Mouse (Mus musculus) thymus, adult 2 months (tissue): ENCODE measurements around the gene Slc22a17. TPM values are rescaled to one million over a fixed set of nuclear protein-coding genes. Genes with fewer than 3 reads are reported as not detected.

Experiments
- DNase-seq: peaks from one replicate; pipeline ENCODE4 v3.0.0; 2021
- H3K27ac ChIP-seq: fragments of 200-500 bp; 2 replicates; pipeline ENCODE4 v1.5.1; 2012; ENCODE audit warnings: low read length, control low read depth; ENCODE audit not compliant: control insufficient read depth, insufficient read depth
- H3K27me3 ChIP-seq: fragments of 200-500 bp; 2 replicates; pipeline ENCODE4 v1.6.1; 2012; ENCODE audit warnings: mild to moderate bottlenecking, low read length, moderate library complexity, mixed read lengths; ENCODE audit not compliant: control insufficient read depth, insufficient read depth
- H3K36me3 ChIP-seq: fragments of 200-500 bp; 2 replicates; pipeline ENCODE4 v1.6.1; 2012; ENCODE audit warnings: mild to moderate bottlenecking, low read length, moderate library complexity; ENCODE audit not compliant: control insufficient read depth, insufficient read depth
- H3K4me1 ChIP-seq: fragments of 200-500 bp; replicated peaks from 2 replicates; pipeline ENCODE4 v1.6.1; 2012; ENCODE audit warnings: low read length; ENCODE audit not compliant: control insufficient read depth, insufficient read depth
- H3K4me3 ChIP-seq: fragments of 200-500 bp; 2 replicates; pipeline ENCODE4 v1.5.1; 2012; ENCODE audit warnings: mild to moderate bottlenecking, low read length, control low read depth, moderate library complexity; ENCODE audit not compliant: control insufficient read depth, insufficient read depth
- CTCF ChIP-seq: fragments of 200-500 bp; IDR thresholded peaks from 2 replicates; pipeline ENCODE4 v1.5.1; 2012; ENCODE audit warnings: mild to moderate bottlenecking, control low read depth, low read length, moderate library complexity, borderline replicate concordance; ENCODE audit not compliant: control insufficient read depth, poor library complexity, insufficient read depth; ENCODE audit errors: extremely low read depth
- POLR2A ChIP-seq: fragments of 200-500 bp; IDR thresholded peaks from 2 replicates; pipeline ENCODE4 v1.6.1; 2012; ENCODE audit warnings: mild to moderate bottlenecking, low read length, control low read depth, moderate library complexity; ENCODE audit not compliant: control insufficient read depth, poor library complexity, insufficient read depth; ENCODE audit errors: extremely low read depth
- WGBS: fragments of 180-500 bp; shearing (Covaris S2); methylation state at CpG from one replicate; pipeline ENCODE4 v1.1.7; 2018; 5-methylcytosine and 5-hydroxymethylcytosine counted together
- polyA plus RNA-seq: library from polyadenylated mRNA; depleted of rRNA; stranded (reverse); fragments of >200 nt; gene quantifications from 2 replicates; pipeline ENCODE4 v1.2.3, GENCODE M21; 2012

The Slc22a17 gene
- polyA plus RNA-seq, 1 experiment = 29.9 TPM

DNA sequence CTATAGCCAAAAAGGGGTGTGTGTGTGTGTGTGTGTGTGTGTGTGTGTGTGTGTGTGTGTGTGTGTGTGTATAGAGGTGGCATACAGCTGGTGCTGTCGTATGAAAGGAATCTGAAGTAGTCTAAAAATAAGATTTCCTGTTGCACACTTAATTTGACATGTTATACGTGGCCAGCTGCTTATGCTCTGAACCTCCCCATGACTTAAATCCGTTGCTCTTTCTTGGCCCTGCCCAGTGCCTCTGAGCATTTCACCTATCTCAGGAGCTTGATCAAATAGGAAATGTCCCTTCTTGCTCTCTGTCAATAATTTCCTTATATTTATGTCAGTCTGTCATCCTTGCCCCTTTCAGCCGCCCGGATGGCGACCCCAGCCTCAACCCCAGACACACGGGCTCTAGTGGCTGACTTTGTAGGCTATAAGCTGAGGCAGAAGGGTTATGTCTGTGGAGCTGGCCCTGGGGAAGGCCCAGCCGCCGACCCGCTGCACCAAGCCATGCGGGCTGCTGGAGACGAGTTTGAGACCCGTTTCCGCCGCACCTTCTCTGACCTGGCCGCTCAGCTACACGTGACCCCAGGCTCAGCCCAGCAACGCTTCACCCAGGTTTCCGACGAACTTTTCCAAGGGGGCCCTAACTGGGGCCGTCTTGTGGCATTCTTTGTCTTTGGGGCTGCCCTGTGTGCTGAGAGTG, 28.8 kb downstream of the Slc22a17 start:
- Histone ChIP-seq H3K27ac (peak overlapping the region; percentile 19; the same call in 1 of the 2 replicates), H3K4me1 (peaks cover 22% of the 10 kb centered on the region), H3K36me3 (no peaks in the 10 kb centered on the region), H3K4me3 (peak overlapping the region; percentile 45), H3K27me3 (no peaks in the 10 kb centered on the region)
- TF ChIP-seq CTCF = no peak
- TF ChIP-seq POLR2A = no peak
- 75% methylated on average over 21 of the region's 21 CpGs for WGBS
- no peak for DNase-seq

DNA sequence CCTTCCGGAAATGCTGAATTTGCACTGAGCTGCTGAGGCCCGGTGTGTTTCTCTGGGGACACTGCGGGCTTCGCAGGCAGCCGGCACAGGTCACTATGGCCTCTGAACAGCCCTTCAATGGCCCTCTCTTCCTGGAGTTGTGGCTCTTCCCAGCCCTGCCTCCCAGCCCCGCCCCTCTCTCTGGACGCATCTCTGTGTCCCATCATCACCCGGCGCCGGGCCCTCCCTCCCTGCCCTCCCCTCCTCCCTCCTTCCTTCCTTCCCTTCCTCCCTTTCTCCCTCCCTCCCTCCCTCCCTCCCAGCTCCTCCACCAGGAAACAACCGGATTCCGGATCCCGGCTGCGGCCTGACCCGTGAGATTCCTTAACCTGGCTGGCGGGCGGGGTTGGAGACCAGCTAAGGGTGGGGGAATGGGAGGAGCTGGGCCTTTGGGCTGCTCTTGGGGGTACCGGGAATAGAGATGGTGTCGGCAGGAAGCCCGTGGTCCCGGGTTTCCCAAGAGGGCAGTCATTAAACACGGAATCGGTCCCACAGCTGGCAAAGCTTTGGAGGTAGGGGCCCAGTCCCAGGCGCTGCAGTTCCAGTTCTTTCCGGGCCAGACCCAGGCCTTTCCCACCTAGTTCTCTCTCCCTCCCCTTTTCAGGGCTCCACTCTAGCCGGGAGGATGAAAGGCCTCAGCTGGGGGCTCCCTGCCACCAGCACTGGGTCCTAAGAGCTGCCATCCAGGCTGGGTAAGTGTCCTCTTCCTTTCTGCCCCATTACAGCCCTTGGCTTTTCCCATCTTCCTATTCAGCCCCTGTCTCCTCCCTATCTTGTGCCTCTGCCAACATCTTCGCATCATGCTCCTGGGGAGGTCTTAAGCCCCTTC, 29.5 kb downstream of the Slc22a17 start, which contains the start of the genes Bcl2l2 and Gm20521:
Bcl2l2 (plus strand) TSS at position 224 of the 868 bp plus-strand sequence.
Gm20521 (plus strand) TSS at position 288 of the 868 bp plus-strand sequence.
- no peaks in the 10 kb centered on the region for H3K27me3 ChIP-seq
- peaks cover 22% of the 10 kb centered on the region for H3K4me1 ChIP-seq
- TF ChIP-seq CTCF = no peak
- no peak for TF ChIP-seq POLR2A
- peak; percentile 30 for DNase-seq
- 4% methylated on average over 27 of the region's 27 CpGs for WGBS
- no peaks in the 10 kb centered on the region for H3K36me3 ChIP-seq
- peak within 1 kb of the TSS; percentile 19; the same call in 1 of the 2 replicates for H3K27ac ChIP-seq
- H3K4me3 ChIP-seq = peak within 1 kb of the TSS; percentile 45

DNA sequence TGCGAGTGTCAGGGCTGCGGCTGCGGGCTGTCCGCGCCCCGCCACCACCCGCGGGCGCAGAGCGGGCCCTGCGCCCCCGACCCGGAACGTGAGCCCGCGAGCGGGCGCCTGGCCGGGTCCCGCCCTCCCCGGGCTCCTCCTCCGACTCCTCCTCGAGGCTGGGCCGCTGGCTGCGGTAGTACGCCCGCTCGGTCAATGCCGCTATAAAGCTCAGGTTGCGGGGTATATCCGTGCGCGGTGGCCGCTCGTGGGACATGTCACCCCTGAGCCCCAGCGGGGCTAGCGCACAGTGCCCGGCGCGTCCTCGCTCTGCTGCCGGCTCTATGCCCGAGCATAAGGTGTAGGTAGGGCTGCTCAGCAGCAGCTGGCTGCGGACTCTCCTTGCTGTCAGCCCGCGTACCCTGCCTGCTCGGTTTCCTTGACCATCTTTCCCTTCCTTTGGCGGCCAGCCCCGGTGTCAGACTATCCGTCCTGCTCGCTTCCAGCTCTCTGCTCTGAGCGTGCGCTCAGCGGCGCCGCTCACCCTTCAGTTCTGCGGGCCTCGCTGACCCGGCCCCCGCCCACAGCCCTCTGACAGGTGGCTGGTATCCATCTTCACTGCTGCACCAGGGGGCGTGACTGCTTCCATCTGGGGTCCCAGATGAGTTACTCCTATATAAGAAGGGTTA, 35.8 kb downstream of the Slc22a17 start, which contains the start of gene Ppp1r3e:
Ppp1r3e (minus strand) TSS at position 503 of the 668 bp plus-strand sequence.
- Histone ChIP-seq H3K4me3 (peak within 1 kb of the TSS; percentile 56), H3K4me1 (peaks cover 8% of the 10 kb centered on the region), H3K27ac (no peak within 1 kb of the TSS), H3K36me3 (no peaks in the 10 kb centered on the region), H3K27me3 (no peaks in the 10 kb centered on the region; the same call in 1 of the 2 replicates)
- DNase-seq = peak; percentile 63
- TF ChIP-seq CTCF (no peak), POLR2A (no peak)
- under 1% methylated on average over 61 of the region's 61 CpGs for WGBS

DNA sequence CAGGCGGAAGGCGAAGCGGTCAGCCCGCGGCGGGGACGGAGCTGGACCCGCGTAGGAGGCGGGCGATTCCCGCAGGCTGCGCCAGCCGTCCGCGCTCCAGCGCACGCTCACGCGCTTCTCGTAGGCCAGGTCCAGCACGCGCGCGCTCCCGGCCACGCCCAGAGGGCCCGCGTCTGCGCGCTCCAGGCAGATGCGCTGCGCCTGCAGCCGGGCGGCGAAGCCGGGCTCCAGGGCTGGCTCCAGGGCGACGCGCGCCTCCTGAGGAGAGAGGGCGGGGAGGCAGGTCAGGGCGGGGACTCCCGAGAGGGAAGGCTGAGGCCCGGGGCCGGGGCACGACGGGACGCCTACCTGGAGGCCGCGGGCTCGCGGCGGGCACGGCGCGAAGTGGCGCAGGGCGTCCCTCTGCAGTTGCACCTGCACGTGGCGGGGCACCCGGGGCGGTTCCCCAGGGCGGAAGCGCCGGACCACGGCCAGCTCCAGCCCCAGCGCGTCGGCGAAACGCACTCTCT, 36.3 kb downstream of the Slc22a17 start:
- peak overlapping the region; percentile 56 for H3K4me3 ChIP-seq
- H3K27me3 ChIP-seq = no peaks in the 10 kb centered on the region; the same call in 1 of the 2 replicates
- peak; percentile 80 for DNase-seq
- peaks cover 8% of the 10 kb centered on the region for H3K4me1 ChIP-seq
- under 1% methylated on average over 72 of the region's 72 CpGs for WGBS
- no peaks in the 10 kb centered on the region for H3K36me3 ChIP-seq
- TF ChIP-seq CTCF = no peak
- 0 out of 2 replicates have a peak, but pooled peaks have one; percentile 12 for TF ChIP-seq POLR2A
- H3K27ac ChIP-seq = no peak overlapping the region

DNA sequence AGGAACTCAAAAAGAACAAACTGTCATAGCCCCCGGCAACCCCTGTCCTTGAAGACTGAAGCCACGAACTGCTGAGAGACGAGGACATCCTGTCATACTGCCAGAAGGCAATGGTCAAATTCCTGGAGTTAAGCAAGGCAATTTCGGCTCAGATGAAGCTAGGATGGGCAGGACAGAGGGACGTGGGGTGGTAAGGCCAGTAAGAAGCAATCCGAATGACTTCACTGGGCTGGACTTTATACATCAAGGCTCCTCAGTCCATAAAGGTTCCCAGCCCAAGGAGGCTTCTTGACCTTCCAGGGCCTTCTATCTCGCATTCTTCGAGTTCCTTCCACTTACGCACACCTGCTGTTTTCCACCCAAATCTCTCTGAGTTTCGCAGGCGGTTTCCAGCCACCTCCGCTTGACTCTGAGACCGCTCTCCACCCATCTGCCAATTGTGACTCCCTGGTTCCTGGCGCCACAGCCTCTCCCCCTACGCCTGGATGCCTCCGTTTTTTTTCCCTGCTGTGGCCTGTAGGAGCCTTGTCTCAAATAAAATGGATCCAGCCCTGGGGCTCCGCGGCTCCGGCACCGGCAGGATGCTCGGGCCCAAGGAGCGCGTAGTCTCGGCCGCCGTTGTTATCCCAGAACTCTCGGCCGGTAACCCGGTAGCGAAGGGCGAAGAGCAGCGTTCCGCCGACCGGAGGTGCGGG, 36.9 kb downstream of the Slc22a17 start:
- H3K4me1 ChIP-seq = peaks cover 8% of the 10 kb centered on the region
- WGBS = 8% methylated on average over 36 of the region's 36 CpGs

More for the DNA sequence above, 36.9 kb downstream of the Slc22a17 start:
- no peak overlapping the region for H3K27ac ChIP-seq
- H3K36me3 ChIP-seq = no peaks in the 10 kb centered on the region
- DNase-seq = no peak
- no peaks in the 10 kb centered on the region; the same call in 1 of the 2 replicates for H3K27me3 ChIP-seq
- peak overlapping the region; percentile 56 for H3K4me3 ChIP-seq
- no peak for TF ChIP-seq CTCF
- no peak for TF ChIP-seq POLR2A
